Mouse (Mus musculus) spleen, adult 2 months (tissue): ENCODE measurements at regions not wholly inside any gene's neighbourhood (a gene's known extent, or its start where the extent isn't known, plus 50 kb on each side); places are given as distances from the start of the nearest gene placed in this dataset.

Experiments used
- CTCF ChIP-seq: fragments of 200-500 bp; IDR thresholded peaks from 2 replicates; pipeline ENCODE4 v1.5.1; 2011; ENCODE audit warnings: mild to moderate bottlenecking, inconsistent platforms; ENCODE audit not compliant: insufficient read depth, insufficient read length, insufficient replicate concordance; ENCODE audit errors: extremely low read depth
- POLR2A ChIP-seq: fragments of 200-500 bp; IDR thresholded peaks from 2 replicates; pipeline ENCODE4 v1.6.1; 2011; ENCODE audit warnings: low read depth, low read length, inconsistent platforms

DNA sequence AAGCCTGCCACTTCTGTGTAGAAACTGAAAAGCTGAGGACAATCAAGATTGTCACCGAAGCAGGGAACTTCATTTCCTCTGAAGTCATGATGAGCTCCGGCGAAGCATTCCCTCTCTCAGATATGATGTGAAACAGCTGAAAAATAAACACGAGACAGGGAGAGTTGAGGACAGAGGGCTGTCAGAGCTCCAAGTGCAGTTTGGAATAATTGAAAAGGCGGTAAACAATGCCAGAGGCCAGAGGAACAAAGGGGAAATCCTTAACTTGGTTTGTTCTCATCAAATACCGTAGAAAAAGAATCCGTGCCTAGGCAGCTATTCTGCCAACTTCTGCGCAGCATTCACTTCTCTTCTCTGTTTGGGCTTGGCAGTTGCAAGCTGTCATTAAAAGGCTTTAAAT is 102.4 kb upstream of the Rmdn2 start:
- TF ChIP-seq POLR2A (no peak), CTCF (no peak)
